Mouse (Mus musculus) right cerebral cortex, postnatal 25 days (tissue): ENCODE data around the gene Olfr971.
"Not testable (repeated sequence)": the region's sequence is repeated elsewhere in the genome, so short reads cannot be mapped to it uniquely, and the experiment has no call there.

Experiments used
- DNase-seq: peaks from one replicate; pipeline ENCODE4 v3.0.0; 2022

The Olfr971 gene

DNA sequence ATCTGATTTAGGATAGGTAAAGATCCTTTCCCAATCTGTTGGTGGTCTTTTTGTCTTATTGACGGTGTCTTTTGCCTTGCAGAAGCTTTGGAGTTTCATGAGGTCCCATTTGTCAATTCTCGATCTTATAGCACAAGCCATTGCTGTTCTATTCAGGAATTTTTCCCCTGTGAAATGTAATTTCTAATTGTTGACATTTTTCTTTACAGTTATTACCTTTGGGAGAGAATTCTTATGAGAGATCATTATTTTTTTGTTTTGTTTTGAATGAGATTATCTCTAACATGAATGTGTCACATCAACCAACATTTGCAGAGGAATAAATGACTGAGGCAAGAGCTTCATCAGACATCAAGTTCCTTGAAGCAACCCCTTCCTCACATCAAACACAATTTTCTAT, at the start of gene Olfr971:
Olfr971 (plus strand) TSS at position 301 of the 400 bp plus-strand sequence.
- DNase-seq: not testable (repeated sequence)

DNA sequence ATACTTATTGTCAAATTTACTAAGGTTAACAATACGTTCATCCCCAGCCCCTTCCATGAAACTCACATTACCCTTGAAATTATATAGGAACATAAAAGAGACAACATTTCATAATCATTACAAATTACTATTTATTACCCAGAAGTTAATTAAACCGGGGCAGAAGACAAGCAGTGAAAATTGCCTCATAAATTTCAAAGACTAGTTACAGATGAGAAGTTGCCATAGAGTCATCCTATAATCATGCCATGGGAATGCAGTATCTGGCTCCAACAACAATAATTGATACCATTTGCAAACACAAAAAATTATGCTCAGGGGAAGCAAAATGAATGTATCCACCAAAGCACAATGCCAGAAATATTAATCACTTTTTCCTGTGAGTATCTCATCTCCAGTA, 46.1 kb upstream of the Olfr971 start, which contains the start of gene Olfr969:
Olfr969 (plus strand) TSS at position 388 of the 400 bp plus-strand sequence.
- DNase-seq: no peak

DNA sequence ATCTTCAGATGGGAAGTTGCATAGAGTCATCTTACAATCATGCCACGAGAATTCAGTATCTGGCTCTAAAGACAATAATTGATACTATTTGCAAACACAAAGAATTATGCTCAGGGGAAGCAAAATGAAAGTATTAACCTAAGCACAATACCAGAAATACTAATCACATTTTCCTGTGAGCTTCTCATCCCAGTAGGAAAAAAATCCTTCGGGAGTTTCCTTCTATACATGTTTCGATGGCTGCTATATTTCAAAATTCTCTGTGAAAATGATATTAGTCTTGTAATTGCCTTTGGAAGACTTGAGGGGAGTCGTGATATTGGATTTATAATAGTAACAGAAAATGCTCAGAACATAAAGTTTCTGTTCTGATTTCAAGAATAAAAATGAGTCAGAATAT, 28.1 kb upstream of the Olfr971 start, which contains the start of gene Olfr970:
Olfr970 (plus strand) TSS at position 301 of the 400 bp plus-strand sequence.
- DNase-seq: no peak

DNA sequence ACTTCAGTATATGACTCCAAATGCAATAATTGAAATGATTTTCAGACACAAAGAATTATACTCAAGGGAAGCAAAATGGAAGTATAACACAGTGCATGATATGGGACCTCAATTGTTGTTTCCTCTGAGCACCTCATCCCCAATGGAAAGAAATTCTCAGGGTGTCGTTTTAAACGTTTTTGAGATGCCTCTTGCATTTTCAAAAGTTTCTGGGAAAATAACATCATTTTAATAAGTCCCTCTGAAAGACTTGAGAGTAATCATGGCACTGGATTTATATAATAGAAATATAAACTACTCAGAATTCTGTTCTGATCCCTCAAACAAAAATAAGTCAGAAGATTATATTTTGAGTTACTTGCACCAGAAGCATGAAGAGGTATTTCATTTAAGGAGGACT, 29.4 kb downstream of the Olfr971 start, which contains the start of gene Olfr972:
Olfr972 (plus strand) TSS at position 301 of the 400 bp plus-strand sequence.
- DNase-seq: no peak

DNA sequence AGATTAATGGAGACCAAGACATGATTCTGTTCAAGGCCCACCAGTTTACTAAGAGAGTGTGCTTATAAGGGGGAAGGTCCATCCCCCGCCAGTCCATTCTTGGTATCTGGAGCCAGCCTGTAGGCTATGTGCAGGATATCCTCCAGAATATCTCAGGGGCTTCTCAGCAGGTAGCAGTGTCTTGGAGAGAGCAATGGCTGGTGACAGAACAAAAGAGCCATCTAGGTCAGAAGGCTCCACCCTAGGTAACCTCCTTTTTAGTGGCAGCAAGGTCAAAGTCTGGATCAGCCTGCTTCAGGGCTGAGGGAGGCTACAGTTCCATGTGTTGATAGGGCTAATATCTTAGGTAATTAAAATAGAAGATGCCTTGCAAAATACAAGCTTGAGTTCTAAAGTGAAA, 35.3 kb downstream of the Olfr971 start:
- DNase-seq: not testable (repeated sequence)

DNA sequence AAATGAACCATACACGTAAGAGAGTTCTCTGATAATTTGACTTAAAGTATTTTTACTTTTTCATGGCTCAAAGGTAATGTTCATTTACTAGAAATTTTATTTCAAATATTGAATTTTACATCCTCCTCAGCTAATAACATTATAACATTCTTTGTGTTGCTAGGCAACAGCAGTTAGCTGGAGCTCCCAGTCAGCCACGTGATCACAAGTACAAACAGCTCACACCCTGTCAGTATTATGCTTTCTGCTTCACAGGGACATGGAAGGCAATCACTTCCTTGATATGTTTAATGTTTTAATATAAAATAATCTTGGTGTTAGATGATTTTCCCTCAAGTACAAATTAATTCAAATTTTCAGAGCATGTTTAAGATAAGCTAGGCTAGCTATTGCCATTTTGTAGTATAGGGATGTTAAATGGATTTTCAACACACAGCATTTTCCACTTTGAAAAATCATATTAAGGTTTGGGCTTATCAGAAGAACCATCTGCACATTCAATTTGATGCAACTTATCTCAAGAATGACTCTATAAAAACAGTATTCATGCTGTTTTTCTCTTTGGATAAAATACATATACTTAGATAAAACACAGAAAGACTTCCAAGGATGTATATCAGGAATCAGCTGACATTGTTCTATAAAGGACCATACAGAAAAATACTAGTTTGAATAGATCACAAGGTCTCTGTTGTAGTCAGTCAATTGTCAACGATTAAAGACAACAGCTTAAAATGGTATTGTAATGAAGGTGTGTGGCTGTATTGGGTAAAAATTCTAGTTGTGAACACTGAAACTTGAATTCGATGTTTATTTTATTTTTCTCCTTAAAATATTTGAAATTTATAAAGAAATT, 41.1 kb downstream of the Olfr971 start:
- DNase-seq: not testable (repeated sequence)
